Mouse (Mus musculus): ENCODE measurements around the gene Tle3. TPM values are rescaled to one million over a fixed set of nuclear protein-coding genes. Genes with fewer than 3 reads are reported as not detected.

Tle3 gene
- polyA plus RNA-seq, 1 experiment from 2014 or later, result 29.7 TPM

GRCm38 (mm10) chr9:61449363-61449904 is 77.3 kb downstream of the Tle3 start:
- H3K9me3 ChIP-seq (replicated peaks; ENCODE audit: control insufficient read depth, low read length, poor library complexity, severe bottlenecking), result no peaks in the 10 kb centered on the region
- no peak overlapping the region for H3K27ac ChIP-seq (ENCODE audit: low read length)
- no peak for ATAC-seq
- H3K4me2 ChIP-seq (ENCODE audit: low read length), result no peak overlapping the region
- WGBS, result 83% methylated on average over 5 of the region's 5 CpGs
- H3K4me3 ChIP-seq (ENCODE audit: low read depth, low read length), result no peak overlapping the region
- H3K27me3 ChIP-seq (ENCODE audit: control insufficient read depth, insufficient read depth, low read depth, low read length), result no peaks in the 10 kb centered on the region; the same call in 1 of the 2 replicates
- H3K9ac ChIP-seq (ENCODE audit: low read depth, low read length), result no peak overlapping the region
- no peaks in the 10 kb centered on the region for H3K36me3 ChIP-seq (ENCODE audit: control insufficient read depth, insufficient read depth, low read length)
- H3K4me1 ChIP-seq (ENCODE audit: control insufficient read depth, insufficient read depth, low read length), result peaks cover 2% of the 10 kb centered on the region; the same call in 1 of the 2 replicates

- no peak overlapping the region for H3K4me3 ChIP-seq (ENCODE audit: low read depth, low read length)
- no peak for ATAC-seq
- H3K36me3 ChIP-seq (ENCODE audit: control insufficient read depth, insufficient read depth, low read length), result no peaks in the 10 kb centered on the region
- H3K27me3 ChIP-seq (ENCODE audit: control insufficient read depth, insufficient read depth, low read depth, low read length), result no peaks in the 10 kb centered on the region; the same call in 1 of the 2 replicates
- H3K27ac ChIP-seq (ENCODE audit: low read length), result no peak overlapping the region
- no peak overlapping the region for H3K9ac ChIP-seq (ENCODE audit: low read depth, low read length)
- H3K4me1 ChIP-seq (ENCODE audit: control insufficient read depth, insufficient read depth, low read length), result no peaks in the 10 kb centered on the region
- WGBS, result 89% methylated on average over 1 of the region's 1 CpGs
- no peaks in the 10 kb centered on the region for H3K9me3 ChIP-seq (replicated peaks; ENCODE audit: control insufficient read depth, low read length, poor library complexity, severe bottlenecking)
- H3K4me2 ChIP-seq (ENCODE audit: low read length), result no peak overlapping the region
These were observed 79.9 kb downstream of the Tle3 start for GRCm38 (mm10) chr9:61452081-61452480.

DNA sequence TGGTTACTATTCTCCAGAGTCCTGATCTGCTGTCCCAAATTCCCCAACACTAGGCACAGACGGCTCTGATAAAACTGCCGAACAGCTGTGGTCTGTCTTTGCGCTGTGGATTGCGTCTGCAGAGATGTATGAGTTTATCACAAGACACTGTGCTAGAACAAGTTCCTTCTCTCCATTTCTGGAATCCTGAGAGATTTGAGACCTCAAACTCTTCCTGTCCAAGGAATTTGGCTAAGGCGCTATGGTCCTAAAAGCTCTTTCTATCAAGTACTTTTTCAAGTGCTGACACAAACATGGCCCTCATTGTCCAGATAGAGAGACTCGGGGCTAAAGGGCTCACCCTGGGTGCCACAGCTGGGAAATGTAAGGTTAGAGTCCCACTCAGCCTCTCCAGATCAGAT is 83.7 kb downstream of the Tle3 start:
- Histone ChIP-seq H3K27ac (ENCODE audit: low read length) (no peak overlapping the region), H3K27me3 (ENCODE audit: control insufficient read depth, insufficient read depth, low read depth, low read length) (no peaks in the 10 kb centered on the region; the same call in 1 of the 2 replicates), H3K4me2 (ENCODE audit: low read length) (no peak overlapping the region), H3K4me3 (ENCODE audit: low read depth, low read length) (no peak overlapping the region), H3K9ac (ENCODE audit: low read depth, low read length) (no peak overlapping the region), H3K36me3 (ENCODE audit: control insufficient read depth, insufficient read depth, low read length) (no peaks in the 10 kb centered on the region), H3K9me3 (replicated peaks; ENCODE audit: control insufficient read depth, low read length, poor library complexity, severe bottlenecking) (no peaks in the 10 kb centered on the region), H3K4me1 (ENCODE audit: control insufficient read depth, insufficient read depth, low read length) (no peaks in the 10 kb centered on the region; the same call in 1 of the 2 replicates)
- ATAC-seq, result no peak
- WGBS, result 81% methylated on average over 6 of the region's 6 CpGs

DNA sequence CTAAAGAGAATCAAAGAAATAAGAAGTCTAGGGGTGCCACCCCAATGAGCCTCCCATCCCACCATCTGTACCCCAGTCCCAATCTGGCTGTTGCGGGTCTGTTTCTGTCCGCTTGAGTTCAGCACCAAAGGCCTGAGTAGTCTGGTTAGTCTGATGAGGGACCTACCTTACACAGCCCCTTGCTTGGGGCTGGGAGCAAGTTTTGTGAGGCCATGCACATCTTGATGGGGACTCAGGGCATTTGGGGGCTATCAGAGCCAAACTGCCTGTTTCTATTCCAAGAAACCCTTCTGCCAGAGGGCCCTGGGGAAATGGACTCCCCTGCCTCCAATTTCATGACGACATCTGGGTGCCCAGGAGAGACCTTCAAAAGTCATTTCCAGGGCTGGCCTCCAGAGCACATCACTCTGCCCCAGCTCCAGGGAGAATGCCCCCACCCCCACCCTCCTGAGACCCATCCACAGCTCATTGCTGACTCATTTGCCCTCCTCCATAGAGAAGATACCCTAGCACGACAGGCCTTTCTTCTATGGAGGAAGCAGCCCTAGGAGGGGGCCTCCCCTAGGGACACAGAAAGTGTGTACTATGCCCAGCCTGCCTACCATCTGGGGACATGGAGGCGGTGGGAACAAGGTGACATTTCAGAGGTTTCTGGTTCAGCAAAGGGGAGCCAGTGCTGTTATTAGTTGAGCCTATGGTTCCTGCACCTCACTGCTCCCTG is 84.4 kb downstream of the Tle3 start:
- Histone ChIP-seq H3K9ac (ENCODE audit: low read depth, low read length) (no peak overlapping the region), H3K27ac (ENCODE audit: low read length) (no peak overlapping the region), H3K4me1 (ENCODE audit: control insufficient read depth, insufficient read depth, low read length) (no peaks in the 10 kb centered on the region; the same call in 1 of the 2 replicates), H3K4me3 (ENCODE audit: low read depth, low read length) (no peak overlapping the region), H3K9me3 (replicated peaks; ENCODE audit: control insufficient read depth, low read length, poor library complexity, severe bottlenecking) (no peaks in the 10 kb centered on the region), H3K4me2 (ENCODE audit: low read length) (no peak overlapping the region), H3K27me3 (ENCODE audit: control insufficient read depth, insufficient read depth, low read depth, low read length) (no peaks in the 10 kb centered on the region; the same call in 1 of the 2 replicates), H3K36me3 (ENCODE audit: control insufficient read depth, insufficient read depth, low read length) (no peaks in the 10 kb centered on the region)
- no peak for ATAC-seq
- 72% methylated on average over 5 of the region's 5 CpGs for WGBS

- Histone ChIP-seq H3K9ac (ENCODE audit: low read depth, low read length) (no peak overlapping the region), H3K27me3 (ENCODE audit: control insufficient read depth, insufficient read depth, low read depth, low read length) (no peaks in the 10 kb centered on the region; the same call in 1 of the 2 replicates), H3K36me3 (ENCODE audit: control insufficient read depth, insufficient read depth, low read length) (no peaks in the 10 kb centered on the region), H3K9me3 (replicated peaks; ENCODE audit: control insufficient read depth, low read length, poor library complexity, severe bottlenecking) (no peaks in the 10 kb centered on the region), H3K4me1 (ENCODE audit: control insufficient read depth, insufficient read depth, low read length) (no peaks in the 10 kb centered on the region; the same call in 1 of the 2 replicates), H3K27ac (ENCODE audit: low read length) (no peak overlapping the region), H3K4me2 (ENCODE audit: low read length) (no peak overlapping the region), H3K4me3 (ENCODE audit: low read depth, low read length) (no peak overlapping the region)
- WGBS, result 38% methylated on average over 10 of the region's 10 CpGs
- ATAC-seq, result no peak
These were observed 85.0 kb downstream of the Tle3 start for GRCm38 (mm10) chr9:61457162-61457523.

DNA sequence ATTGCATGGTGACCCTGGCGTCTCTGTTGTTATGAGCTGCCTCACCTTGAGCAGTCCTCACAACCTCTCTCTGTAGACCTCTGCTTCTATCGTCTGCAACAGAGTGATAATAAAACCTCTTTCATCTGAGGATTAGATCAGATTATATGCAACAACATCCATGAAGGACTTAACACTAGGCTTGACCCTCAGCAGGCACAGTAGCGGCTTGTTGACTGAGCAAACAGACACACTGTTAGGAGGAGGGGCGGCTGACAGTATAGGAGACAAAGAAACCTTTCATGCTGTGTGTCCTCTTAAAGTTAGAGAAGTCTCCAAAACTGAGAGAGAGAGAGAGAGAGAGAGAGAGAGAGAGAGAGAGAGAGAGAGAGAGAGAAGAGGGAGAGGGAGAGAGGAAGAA is 89.7 kb downstream of the Tle3 start:
- no peak for ATAC-seq
- Histone ChIP-seq H3K27me3 (ENCODE audit: control insufficient read depth, insufficient read depth, low read depth, low read length) (no peaks in the 10 kb centered on the region), H3K4me3 (ENCODE audit: low read depth, low read length) (no peak overlapping the region), H3K27ac (ENCODE audit: low read length) (no peak overlapping the region), H3K4me2 (ENCODE audit: low read length) (no peak overlapping the region), H3K36me3 (ENCODE audit: control insufficient read depth, insufficient read depth, low read length) (no peaks in the 10 kb centered on the region), H3K9ac (ENCODE audit: low read depth, low read length) (no peak overlapping the region), H3K9me3 (replicated peaks; ENCODE audit: control insufficient read depth, low read length, poor library complexity, severe bottlenecking) (peaks cover 5% of the 10 kb centered on the region; the same call in 1 of the 2 replicates), H3K4me1 (ENCODE audit: control insufficient read depth, insufficient read depth, low read length) (no peaks in the 10 kb centered on the region; the same call in 1 of the 2 replicates)
- 17% methylated on average over 4 of the region's 4 CpGs for WGBS

DNA sequence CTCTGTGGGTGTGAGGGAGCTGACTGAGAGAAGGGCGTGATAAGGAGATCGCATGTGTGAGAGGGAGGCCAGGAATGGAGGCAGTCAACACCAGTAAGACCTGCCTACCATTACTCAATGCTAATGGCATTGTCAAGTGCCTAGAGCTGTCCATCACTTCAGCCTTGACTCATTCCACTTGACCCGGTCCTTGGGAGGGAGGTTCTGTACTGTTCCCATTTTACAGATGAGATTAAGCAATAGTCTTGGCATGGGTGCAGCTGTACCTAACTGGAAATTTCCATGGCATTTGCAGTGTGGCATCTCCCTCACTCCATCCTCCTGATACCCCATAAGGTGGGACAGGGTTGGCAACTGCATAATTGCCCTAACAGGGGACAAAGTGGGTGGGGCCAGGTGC is 95.3 kb downstream of the Tle3 start:
- Histone ChIP-seq H3K4me1 (ENCODE audit: control insufficient read depth, insufficient read depth, low read length) (peaks cover 13% of the 10 kb centered on the region), H3K4me2 (ENCODE audit: low read length) (no peak overlapping the region), H3K36me3 (ENCODE audit: control insufficient read depth, insufficient read depth, low read length) (no peaks in the 10 kb centered on the region), H3K27me3 (ENCODE audit: control insufficient read depth, insufficient read depth, low read depth, low read length) (no peaks in the 10 kb centered on the region), H3K9me3 (replicated peaks; ENCODE audit: control insufficient read depth, low read length, poor library complexity, severe bottlenecking) (peaks cover 5% of the 10 kb centered on the region; the same call in 1 of the 2 replicates), H3K4me3 (ENCODE audit: low read depth, low read length) (no peak overlapping the region), H3K9ac (ENCODE audit: low read depth, low read length) (no peak overlapping the region), H3K27ac (ENCODE audit: low read length) (no peak overlapping the region)
- 93% methylated on average over 3 of the region's 3 CpGs for WGBS
- no peak for ATAC-seq

All from midbrain, embryonic 16.5 days (tissue).